Mouse (Mus musculus): Measurements from ENCODE around the gene F9. TPM values are rescaled to one million over a fixed set of nuclear protein-coding genes. Genes with fewer than 3 reads are reported as not detected.
"Not testable (repeated sequence)": the region's sequence is repeated elsewhere in the genome, so short reads cannot be mapped to it uniquely, and the experiment has no call there.

Gene F9
- total RNA-seq (2021): under 1 TPM; 0.12 to 0.21 TPM
- long read RNA-seq, experiment 1: 0 reads
- long read RNA-seq, experiment 2: 0 reads

DNA sequence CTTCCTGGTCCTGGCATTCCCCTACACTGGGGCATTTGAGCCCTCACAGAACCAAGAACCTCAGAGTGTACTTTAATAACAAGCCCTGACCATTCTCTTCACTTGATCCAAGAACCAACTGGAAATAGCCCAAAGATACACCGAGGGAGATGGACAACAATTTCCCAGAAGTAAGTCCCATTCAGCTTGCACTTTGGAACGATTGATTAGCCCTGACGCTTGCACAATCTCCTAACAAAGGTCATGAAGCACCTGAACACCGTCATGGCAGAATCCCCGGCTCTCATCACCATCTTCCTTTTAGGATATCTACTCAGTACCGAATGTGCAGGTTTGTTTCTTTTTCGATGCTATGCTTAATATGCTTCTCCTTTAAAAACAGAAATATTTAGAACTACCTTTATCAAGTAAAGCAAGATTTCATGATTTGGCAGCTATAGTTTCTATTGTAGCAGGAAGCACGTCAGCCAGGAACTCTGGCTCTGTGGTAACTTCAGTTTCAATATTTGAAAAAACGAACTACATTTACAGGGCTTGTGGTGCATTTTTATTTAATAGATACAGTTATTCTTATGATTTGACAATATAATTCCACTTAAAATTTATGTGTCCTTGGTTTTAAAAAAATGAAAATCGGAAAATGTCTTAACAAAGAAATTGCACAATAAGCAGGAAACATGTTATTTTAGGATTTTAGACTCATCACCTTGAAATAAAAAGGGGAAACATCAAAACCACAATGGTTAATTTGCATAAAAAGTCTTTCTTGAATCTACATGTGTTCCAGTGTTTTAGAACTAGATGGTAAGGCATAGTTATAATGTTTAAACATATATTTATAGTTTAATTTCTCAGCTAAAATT is at the start of gene F9:
Gene F9, plus strand, starts transcription at position 244 of the 863 bp plus-strand sequence.
- no peak for DNase-seq (ENCODE audit: low spot score in 2 of 2)

DNA sequence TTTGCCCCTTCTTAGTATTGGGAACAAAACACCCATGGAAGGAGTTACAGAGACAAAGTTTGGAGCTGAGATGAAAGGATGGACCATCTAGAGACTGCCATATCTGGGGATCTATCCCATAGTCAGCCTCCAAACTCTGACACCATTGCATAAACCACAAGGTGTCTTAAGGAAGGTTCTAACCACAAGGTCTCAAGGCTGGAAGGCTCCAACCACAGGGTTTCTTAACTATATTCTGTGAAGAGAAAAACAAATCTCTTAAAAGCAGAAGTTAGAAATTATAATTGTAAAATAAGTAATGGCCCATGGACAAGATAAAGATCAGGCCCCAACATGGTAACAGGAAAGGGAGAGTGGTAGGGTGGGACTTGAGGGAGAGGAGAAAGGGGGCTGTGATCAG is 29.5 kb upstream of the F9 start:
- not testable (repeated sequence) for DNase-seq (ENCODE audit: low spot score in 2 of 2)

DNA sequence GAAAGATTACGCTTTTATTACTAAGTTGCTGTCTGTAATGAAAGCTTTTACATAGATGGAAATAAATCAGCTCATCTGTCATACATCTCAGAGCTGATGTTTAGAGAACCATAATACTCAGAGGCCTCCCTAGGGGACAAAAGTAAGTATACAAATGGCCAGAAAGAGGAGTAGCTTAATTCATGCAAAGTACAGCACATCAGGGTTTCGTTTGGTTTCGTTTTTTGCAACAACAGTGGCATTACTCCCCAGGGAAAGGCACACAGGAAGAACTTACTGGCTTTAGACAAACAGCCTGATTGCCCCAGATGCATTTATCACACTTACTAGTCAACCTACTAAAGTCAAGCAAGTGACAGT is 800 bp downstream of the F9 start:
- no peak for DNase-seq (ENCODE audit: low spot score in 2 of 2)

DNA sequence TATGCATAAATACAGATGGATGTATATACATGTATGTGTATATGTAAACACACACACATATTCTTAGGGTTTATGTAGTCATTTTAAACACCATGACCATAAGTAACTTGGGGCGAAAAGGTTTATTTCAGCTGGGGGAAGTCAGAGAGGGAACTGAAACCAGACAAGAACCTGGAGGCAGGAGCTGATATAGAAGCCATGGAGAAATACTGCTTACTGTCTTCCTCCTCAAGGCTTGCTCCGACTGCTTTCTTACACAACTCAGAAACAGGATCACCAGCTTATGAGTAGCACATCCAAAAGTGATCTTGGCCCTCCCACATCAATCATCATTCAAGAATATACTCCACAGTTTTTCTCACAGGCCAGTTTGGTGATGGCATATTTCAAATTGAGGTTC is 2.2 kb downstream of the F9 start:
- DNase-seq (ENCODE audit: low spot score in 2 of 2): no peak

DNA sequence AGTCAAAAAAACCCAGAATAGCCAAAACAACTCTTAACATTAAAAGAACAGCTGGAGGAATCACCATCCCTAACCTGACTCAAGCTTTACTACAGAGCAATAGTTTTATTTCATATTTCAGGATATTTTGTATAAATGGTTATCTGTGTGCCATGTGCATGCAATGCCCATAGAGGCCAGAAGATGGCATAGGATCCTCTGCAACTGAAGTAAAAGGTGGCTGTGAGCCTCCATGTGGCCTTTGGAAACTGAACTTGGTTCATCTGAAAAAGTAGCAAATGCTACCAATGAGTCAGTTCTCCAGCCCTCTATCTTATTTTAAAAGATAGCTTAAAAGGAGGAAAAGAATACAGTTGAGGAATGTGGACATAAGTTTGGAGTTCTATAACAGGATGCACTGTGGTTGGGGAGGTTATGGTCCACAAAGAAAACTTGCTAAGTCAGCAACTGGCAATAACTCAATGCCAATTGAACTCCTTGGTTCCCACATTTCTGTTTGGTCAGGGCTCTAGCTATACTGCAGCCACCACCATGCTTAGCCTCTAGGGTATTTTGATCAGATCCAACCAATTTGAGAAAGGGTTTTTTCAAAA is 13.9 kb downstream of the F9 start:
- peak; percentile 6 to 32 for DNase-seq (ENCODE audit: low spot score in 2 of 2)

DNA sequence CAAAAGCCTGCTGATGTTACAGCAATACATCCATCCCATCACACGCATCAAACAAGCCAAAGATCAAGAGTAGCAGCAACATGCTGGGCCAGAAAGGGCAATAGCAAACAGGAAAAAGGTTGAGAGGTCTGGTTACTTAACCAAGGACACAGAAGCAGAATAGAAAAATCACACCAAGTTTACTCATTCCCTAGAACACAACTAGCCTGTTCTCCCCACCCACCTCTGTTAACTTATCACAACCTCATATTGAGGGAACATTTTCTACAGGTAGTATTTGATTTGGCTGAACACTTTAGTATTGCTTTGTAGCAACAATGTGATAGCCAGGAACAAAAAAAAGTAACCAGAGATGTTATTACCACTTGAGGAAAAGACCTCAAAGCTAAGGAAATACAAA is 15.3 kb downstream of the F9 start:
- no peak for DNase-seq (ENCODE audit: low spot score in 2 of 2)

DNA sequence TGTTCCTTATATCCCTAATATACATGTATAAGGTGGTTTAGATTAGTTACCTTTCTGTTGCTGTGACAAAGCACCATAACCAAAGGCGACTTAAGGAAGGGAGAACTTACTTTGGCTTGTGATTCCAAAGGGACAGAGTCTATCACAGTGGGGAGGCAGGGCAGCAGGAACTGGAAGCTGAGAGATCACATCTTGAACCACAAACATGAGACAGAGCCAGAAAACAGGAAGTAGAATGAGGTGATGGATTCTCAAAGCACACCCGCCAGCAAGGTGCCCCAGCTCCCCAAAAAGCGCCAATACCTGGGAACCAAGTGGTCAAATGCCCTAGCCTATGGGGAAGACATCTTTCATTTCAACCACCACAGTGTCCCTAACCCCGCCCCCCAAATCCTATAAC is 21.7 kb downstream of the F9 start:
- DNase-seq (ENCODE audit: low spot score in 2 of 2): no peak

DNA sequence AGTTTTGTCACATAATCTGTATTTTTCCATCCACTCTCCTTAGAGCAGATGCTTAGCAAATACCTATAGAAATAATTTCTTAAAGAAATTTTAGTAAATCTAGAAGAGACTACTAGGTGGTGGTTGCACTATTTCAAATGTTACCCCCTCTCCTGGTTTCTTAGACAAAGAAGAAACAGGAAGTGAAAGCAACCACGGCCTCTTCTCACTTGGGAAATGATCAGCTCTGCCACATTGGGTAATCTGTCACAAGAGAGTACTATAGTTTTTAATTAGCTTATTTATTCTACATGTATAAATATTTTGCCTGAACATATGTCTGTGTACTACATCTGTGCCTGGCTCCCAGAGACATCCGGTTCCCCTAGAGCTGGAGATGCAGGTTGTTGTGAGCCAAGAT is 22.3 kb downstream of the F9 start:
- no peak for DNase-seq (ENCODE audit: low spot score in 2 of 2)

DNA sequence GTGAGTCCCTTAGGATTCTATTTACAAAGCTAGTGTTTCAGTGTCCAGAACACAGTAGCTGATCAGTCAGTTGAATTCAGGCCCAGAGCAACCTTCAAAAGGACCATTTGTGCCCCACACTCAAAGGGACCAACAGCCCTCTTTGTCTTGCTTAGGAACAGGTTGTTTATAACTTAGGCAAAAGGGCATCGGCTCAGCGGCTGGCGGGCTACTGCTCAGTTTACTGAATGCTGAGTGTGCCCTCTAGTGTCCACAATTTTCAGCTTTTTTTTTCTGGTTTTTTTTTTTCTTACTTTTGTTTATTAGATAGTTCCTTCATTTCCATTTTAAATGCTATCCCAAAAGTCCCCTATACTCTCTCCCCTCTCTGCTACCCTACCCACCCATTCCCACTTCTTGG is 27.4 kb downstream of the F9 start:
- peak; percentile 10 to 15 for DNase-seq (ENCODE audit: low spot score in 2 of 2)

DNA sequence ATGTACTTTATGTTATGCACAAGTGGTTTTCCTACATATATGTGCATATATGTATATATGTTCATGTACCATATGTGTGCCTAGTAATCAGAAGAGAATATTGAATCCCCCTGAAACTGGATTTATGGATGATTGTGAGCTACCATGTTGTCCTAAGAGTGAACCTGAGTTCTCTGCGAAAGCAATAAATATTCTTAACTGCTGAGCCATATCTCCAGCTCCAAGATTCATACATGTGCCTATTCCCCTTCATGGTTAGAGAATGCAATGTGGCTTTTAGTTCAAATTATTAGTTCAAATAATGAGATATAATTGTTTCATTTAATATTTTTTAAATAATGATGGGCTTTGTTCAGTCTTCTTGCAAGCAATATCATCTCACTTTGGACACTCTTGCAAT is 55.5 kb downstream of the F9 start:
- no peak for DNase-seq (ENCODE audit: low spot score in 2 of 2)

DNA sequence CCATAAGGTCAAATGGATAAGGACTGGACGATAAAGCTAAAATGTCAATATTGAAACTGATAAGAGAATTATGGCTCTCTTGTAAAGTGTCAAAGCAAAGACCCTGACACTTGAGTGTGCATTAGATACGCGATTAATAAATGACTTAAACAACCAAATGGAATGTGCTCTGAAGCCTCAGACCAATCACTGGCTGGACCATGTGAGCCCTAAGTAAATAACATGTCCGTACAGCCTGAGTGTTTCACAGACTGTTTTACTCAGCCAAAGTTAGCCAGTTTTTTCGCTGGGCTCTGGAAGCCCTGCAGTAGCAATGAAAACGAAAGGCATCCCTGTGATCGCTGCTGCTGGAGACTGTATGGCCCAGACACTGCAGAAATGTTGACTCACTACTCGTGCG is 55.9 kb downstream of the F9 start:
- DNase-seq (ENCODE audit: low spot score in 2 of 2): no peak

DNA sequence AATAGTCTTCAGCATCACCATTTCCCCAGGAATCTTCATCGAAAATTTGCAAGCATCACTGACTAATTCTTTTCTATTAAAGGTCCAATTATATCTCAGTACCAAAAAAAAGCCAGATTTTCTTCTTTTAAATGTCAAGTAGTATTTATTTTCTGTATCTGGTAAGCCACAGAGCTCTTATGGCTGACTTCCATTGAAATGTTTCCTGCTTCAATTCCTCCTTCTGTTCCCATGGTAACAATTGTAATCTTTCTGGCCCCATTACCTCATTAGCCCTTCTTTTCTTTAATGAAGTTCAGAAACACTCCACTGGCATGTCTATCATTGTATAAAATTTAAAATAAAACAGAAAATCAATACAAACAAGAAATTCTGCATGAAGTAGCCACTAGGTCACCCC is 76.1 kb downstream of the F9 start:
- no peak for DNase-seq (ENCODE audit: low spot score in 2 of 2)

Other genes starting within 250 kb of the F9 start
- gene Mcf2, start 179.6 kb downstream of the F9 start, total RNA-seq (2021): 1 to 10 TPM; 4.2 to 5.1 TPM